Mouse (Mus musculus): ENCODE measurements around the gene Plpp3.

Plpp3 gene

DNA sequence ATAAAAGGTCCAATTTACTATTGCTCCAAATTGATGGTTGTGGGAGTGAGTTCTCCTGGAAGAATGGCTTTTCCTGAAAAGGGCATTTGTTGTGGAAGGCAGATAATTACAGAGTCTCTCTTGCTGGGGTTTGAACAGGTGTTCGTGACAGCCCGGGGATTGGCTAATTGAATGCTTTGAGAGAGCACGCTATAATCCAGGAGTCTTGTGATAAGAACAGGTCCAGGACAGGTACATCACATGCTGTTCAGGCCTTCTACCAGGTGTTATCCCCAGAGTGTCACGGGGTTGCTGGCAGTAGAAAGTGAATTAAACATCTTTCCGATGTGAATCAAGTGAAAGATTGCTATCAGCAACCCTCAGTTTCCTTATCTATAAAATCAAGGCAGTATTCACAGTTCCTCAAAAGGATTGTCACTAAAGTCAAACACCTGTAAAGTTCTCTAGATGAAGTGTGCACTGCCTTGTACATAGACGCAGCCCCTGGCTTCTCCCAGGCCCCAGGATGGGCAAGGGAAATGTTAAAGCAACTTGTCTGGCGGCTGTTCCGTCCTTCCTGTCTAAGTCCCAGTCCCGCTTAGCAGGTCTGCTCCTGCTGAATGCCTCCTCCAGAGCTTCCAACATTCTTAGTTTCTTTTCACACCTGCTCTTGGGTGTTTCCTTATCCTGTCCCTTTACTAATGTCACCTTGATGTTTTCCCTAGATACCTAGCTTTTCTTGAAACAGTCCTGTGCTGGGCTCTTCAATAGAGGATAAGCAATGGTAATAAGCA is 40.0 kb downstream of the Plpp3 start:
- ChIA-PET CTCF (no interaction called here), POLR2A (interaction anchor here in 3 of 4 experiments (0.9 to 15.5 kb wide), 43 partner anchors 8 to 110 kb away, joined by 3 to 295 read pairs (median 15); partner anchors contain the start of gene Plpp3 (in 3 of the 3))

DNA sequence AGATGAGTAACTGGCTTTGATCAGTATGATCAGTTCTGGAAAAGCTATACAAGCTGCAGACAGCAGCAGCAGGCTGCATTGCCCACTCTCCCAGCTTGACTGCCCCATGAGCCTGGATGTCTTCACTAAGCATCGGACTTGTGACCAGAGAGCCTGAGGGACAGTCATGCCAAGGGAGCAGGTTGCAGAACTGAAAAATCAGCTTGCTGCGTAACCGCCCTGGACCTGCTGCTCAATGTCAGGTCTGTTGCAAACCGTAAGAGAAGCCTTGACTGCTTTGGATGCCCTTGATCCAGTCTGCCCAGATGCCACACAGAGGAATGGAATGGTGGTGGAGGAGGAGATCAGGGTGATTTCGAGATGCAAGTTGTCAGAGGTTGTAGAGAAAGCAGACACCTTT is 41.5 kb downstream of the Plpp3 start:
- CTCF ChIA-PET = no interaction called here
- POLR2A ChIA-PET = interaction anchor here in 3 of 4 experiments (0.9 to 15.5 kb wide), 23 partner anchors 10 to 84 kb away, joined by 3 to 295 read pairs (median 20); partner anchors contain the start of gene Plpp3 (in 2 of the 3)

DNA sequence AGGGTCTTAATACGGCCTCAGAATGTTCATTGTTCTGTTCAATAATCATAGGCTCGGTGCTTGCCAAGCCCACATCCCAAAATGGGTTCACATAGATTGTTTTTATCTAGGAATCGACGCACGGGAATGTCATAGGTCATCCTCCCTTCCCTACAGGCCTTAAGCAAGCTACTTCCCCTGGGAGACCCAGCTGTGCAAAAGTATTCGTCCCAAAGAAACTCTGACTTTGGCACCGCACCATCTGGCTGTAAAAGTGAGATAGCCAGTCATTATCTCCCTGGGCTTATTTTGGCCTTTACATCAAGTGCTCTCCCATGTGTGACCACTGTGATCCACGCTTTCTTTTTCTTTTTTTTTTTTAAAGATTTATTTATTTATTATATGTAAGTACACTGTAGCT is 42.2 kb downstream of the Plpp3 start:
- CTCF ChIA-PET = interaction anchor here in 2 of 4 experiments (0.5 to 1.6 kb wide), 4 partner anchors 16 to 88 kb away, joined by 3 to 5 read pairs (median 4); partner anchors contain the start of gene Plpp3 (in 1 of the 2)
- POLR2A ChIA-PET = interaction anchor here in 3 of 4 experiments (0.6 to 15.5 kb wide), 21 partner anchors 10 to 90 kb away, joined by 3 to 295 read pairs (median 11); partner anchors contain the start of gene Plpp3 (in 2 of the 3)

DNA sequence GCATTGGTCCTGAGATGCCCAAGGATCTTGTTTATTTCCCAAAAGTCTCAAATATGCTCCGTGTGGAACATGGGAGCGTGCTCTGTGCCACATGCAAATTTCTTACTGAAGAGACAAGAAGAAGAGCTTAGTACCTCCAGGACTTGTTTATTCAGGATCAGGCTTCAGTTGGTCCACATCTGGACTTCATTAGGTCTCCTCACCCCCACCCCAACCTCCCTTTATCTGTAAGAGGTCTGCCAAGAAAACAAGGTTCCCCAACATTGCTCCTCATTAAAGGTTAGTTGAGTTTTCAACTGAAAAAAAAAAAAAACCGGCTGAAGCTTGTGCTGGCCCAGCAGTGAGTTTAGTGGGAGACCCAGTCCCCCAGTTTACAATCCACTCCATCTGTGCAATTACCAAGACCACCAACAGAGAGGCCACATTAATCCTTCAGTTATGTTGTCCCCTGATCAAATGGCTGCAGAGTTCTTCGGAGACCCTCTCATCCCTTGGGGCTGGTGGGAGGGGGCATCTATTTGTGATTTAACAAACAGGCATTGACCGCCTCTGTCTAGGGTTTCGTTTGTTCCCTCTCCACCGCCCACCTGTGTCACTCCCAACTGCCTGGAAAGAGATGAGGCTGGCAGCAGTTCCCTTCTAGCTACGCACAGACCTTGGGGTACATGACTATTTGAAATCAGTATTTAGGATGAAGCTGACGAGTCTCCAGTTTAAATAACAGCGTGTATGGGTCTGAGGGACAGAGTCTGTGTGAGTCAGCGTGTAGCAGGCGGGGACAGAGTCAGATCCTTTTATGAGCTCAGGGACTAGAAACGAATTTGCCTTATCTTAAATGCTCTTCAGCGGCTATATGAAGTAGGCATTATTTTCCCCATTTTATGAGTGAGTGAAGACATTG is 43.7 kb downstream of the Plpp3 start:
- POLR2A ChIA-PET = interaction anchor here in 3 of 4 experiments (0.6 to 15.5 kb wide), 27 partner anchors 8 to 1049 kb away, joined by 3 to 295 read pairs (median 6); partner anchors contain the start of gene Plpp3 (in 3 of the 3)
- CTCF ChIA-PET = interaction anchor here in 3 of 4 experiments (0.6 to 1.6 kb wide), 3 partner anchors 14 to 70 kb away, joined by 3 to 4 read pairs (median 3); partner anchors contain the start of gene Plpp3 (in 1 of the 3)

DNA sequence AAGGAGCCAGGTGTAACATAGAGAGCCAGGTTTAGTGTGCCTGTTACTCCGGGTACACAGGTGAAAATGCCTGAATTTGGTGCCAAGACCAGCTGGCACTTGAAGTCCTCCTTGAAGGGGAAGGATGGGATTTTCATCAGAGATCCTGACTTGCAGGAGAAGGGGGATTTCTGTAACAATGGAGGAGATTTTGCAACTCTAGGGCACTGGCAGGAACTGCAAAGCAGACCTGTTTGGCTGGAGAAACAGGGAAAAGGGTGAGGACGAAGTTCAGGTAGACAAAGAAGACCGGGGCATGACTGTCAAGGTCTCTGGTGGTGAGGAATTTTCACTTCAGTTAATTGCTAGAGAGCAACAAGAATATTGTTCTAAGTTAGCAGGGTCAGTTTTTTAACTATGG is 45.3 kb downstream of the Plpp3 start:
- ChIA-PET POLR2A (interaction anchor here in 3 of 4 experiments (1.9 to 15.5 kb wide), 13 partner anchors 8 to 88 kb away, joined by 6 to 295 read pairs (median 22); partner anchors contain the start of gene Plpp3 (in 1 of the 3)), CTCF (no interaction called here)

DNA sequence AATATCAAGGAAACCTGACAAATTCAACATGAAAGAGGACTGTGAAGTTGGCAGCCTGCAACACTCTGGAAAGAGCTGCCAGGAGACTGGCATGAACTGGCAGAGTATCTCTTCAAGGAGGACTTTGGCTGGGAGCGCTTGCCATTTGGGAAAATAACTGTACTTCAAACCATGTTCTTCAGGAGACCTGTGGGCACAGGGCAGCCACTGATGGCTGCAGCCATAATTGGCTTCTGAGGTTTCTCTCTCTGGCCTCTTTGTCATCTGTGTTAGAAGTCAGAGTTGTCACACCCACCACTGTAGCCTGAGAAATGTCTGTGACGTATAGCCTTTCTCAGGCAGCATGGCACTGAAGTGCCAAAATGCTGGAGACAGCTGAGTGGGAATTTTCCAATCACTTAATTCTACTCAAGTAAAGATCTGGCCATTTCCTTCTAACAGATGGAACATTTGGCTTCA is 46.2 kb downstream of the Plpp3 start:
- POLR2A ChIA-PET = interaction anchor here (0.6 to 15.5 kb wide), 40 partner anchors 8 to 153 kb away, joined by 3 to 247 read pairs (median 6); partner anchors contain the start of gene Plpp3 (in 2 of the 4)
- CTCF ChIA-PET = interaction anchor here in 2 of 4 experiments (0.6 to 0.9 kb wide), 2 partner anchors 11 to 1505 kb away, joined by 3 read pairs; no protein-coding TSS in a partner anchor

DNA sequence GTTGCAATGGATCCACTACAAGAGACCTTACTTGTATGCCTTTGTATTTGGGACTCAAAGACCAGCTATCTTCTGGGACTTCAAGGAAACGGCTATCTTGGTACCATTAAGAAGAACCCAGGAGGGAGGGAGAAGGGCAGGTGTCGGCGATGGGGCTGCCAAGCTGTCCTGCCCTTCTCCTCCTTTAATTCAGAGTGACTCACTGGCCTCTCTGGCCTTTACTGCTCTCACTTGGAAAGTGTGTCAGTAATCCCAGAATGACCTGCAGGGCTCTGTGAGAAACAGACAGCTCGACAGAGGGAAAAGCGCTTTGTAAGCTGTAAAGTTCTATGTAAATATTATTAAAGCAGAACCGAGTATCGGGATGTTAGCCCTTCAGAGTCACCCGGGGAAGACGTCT is 46.9 kb downstream of the Plpp3 start:
- CTCF ChIA-PET = interaction anchor here in 2 of 4 experiments (0.9 to 1.8 kb wide), 2 partner anchors 10 to 22 kb away, joined by 3 to 6 read pairs; no protein-coding TSS in a partner anchor
- POLR2A ChIA-PET = interaction anchor here (0.6 to 15.5 kb wide), 47 partner anchors 8 to 152 kb away, joined by 3 to 247 read pairs (median 6); partner anchors contain the start of gene Plpp3 (in 2 of the 4)

DNA sequence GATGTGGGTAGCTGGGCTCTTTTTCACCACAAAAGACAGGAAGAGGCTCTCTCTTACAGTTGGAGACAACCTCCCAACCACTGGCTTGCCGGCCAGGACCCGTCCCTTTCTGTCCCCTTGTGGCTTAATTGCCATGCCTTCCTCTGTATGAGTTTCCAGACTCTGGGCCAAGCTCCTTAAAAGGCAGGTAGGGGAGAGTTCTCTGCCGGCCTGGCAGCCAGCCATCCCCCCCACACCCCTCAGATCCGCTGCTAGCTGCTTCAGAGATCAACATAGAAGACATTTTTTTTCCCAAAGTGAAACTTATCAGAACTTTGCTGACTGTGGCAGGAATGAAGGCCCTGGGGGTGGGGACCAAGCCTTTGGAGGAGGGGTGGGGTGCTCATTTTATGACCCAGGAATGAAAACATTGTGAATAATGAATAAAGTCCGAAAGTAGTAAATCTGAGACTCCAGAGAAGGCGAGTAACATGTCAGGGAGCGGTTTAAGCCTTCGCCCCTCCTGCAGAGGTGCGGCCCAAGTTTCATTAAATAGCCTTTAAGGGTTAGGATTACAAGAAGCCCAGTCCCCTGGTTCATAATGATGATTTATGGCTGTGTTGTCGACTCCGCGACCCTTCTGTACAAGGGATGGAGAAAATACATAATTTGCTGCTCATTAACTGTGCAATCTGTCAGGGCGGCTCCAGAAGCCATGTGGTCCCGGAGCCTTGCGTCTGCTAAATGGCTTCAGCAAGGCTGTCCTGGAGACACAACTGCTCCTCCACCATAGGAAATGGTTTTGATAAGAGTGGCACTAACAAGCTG is 48.1 kb downstream of the Plpp3 start:
- ChIA-PET CTCF (interaction anchor here in 1 of 4 experiments (1.8 kb wide), 1 partner anchor 20 kb away, joined by 6 read pairs; no protein-coding TSS in a partner anchor), POLR2A (interaction anchor here (0.5 to 15.5 kb wide), 34 partner anchors 8 to 85 kb away, joined by 3 to 247 read pairs (median 8); partner anchors contain the start of gene Plpp3 (in 1 of the 4))

DNA sequence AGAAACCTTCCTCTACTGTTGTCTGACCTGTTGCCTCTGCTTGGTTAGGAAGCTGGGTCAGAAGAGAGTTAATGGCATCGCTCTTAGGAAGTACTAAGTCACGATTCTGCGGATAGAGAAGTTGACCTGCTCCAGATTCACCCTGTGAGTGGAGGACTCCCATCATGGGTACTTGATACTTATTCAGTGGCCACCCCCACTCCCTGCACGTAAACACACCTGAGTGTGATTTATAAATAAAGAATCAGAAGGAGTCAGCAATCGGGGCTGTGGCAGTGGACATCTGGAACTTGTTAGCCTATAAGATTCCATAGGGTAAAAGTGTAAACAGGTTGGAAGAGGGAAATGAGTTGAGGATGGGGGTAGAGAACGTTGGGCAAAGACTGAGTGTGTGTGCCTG is 49.0 kb downstream of the Plpp3 start:
- POLR2A ChIA-PET = interaction anchor here in 3 of 4 experiments (1.0 to 15.5 kb wide), 20 partner anchors 8 to 75 kb away, joined by 3 to 247 read pairs (median 8); partner anchors contain the start of gene Plpp3 (in 1 of the 3)
- CTCF ChIA-PET = no interaction called here

DNA sequence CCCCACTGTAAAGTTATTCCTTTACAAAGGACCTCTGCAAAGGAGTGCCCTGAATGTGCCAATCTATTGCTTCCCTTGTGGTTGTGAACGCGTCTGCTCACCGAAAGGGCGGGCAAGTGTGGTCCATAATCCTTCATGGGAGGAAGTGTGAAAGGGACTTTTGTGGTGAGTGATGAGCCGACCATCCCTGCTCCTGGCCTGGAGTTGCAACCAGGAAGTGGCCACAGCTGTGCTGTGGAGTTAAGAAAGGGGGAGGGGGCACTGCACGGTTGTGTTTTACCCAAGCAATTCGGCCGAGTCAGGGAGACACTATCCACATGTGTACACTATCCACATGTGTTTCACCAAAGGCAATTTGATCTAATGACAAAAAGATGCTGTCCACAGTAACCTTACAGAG is 49.8 kb downstream of the Plpp3 start:
- POLR2A ChIA-PET = interaction anchor here in 3 of 4 experiments (0.8 to 15.5 kb wide), 18 partner anchors 9 to 74 kb away, joined by 3 to 247 read pairs (median 6); partner anchors contain the start of gene Plpp3 (in 1 of the 3)
- CTCF ChIA-PET = no interaction called here

DNA sequence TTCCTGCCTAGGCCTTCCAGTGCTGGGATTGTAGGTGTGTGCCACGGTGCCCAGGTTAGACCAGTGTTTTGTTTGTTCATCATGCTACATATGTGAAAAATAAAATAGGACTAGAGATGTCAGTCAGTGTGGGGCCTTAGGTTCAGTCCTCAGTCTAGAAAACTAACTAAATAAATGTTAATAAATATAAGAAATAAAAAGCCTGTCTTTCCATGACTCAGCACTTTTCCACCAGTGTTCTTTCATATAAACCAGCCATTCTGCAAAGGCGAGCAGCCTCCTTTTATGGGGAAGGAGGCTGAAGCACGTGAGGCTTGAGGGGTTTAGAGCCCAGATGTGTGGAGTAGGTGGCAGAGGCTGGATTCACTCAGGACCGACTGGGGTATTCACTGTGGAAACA is 50.5 kb downstream of the Plpp3 start:
- CTCF ChIA-PET = no interaction called here
- POLR2A ChIA-PET = interaction anchor here in 3 of 4 experiments (1.0 to 15.5 kb wide), 15 partner anchors 11 to 74 kb away, joined by 3 to 247 read pairs (median 11); partner anchors contain the start of gene Plpp3 (in 1 of the 3)

DNA sequence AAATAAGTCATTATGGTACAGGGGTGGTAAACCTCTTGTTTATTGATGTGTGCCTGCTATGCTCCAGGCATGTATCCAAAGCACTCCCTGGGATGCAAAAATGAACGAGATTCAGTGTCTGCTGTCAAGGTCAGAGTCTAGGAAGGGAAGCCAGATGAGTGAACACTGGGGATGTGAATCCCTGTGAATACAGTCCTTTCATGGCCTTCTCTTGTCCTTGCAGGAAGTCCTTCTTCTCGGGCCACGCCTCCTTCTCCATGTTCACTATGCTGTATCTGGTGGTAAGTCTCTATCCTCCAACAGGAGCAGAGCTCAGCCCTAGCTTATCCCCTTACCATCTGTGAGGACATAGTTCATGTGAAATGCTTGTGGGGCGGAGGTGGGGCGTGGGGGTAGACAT is 51.8 kb downstream of the Plpp3 start:
- ChIA-PET POLR2A (interaction anchor here in 3 of 4 experiments (0.8 to 7.3 kb wide), 14 partner anchors 8 to 92 kb away, joined by 3 to 66 read pairs (median 5); no protein-coding TSS in a partner anchor), CTCF (no interaction called here)

DNA sequence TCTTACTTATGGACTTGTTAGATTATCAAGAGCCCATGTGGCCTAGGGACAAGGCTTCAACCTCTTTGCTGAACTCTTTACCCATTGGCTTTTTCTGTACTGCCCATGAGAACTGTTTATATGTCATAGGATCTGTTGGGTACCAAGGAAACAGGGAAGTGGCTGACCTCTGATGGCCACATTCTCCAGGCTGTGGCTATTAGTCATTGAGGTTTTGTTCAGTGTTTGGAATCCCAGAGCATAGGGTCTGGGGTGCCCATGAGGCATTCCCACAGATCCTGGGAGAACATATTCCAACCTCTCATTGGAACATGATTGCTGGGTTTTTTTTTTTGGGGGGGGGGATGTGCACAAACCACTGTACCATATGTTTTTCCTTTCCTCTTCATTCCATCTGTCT is 56.2 kb downstream of the Plpp3 start:
- POLR2A ChIA-PET = interaction anchor here in 3 of 4 experiments (0.9 to 21.4 kb wide), 11 partner anchors 9 to 71 kb away, joined by 3 to 295 read pairs (median 8); no protein-coding TSS in a partner anchor
- CTCF ChIA-PET = no interaction called here

DNA sequence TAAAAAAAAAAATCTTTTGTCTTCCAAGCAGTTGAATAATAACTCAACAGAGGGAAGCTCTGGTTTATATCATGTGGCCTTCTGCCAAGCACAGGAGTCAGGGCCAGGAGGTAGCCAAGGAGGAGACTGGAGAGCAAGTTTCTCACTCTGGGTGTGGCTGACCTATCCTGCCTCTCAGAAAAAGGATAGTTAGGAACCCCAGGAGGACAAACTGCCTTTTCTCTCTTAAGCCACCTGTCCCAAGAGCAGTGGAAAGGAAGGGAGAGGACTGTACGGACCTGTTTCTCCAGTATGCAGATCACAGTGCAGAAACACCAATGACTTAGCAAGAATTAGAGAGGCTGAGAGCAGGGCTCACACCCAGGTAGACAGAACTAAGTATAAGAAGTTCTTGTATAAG is 57.3 kb downstream of the Plpp3 start:
- POLR2A ChIA-PET = interaction anchor here (0.6 to 21.4 kb wide), 24 partner anchors 8 to 85 kb away, joined by 3 to 295 read pairs (median 4); partner anchors contain the start of gene Plpp3 (in 1 of the 4)
- CTCF ChIA-PET = interaction anchor here in 3 of 4 experiments (0.6 to 1.4 kb wide), 3 partner anchors 11 to 700 kb away, joined by 3 to 4 read pairs (median 3); no protein-coding TSS in a partner anchor

DNA sequence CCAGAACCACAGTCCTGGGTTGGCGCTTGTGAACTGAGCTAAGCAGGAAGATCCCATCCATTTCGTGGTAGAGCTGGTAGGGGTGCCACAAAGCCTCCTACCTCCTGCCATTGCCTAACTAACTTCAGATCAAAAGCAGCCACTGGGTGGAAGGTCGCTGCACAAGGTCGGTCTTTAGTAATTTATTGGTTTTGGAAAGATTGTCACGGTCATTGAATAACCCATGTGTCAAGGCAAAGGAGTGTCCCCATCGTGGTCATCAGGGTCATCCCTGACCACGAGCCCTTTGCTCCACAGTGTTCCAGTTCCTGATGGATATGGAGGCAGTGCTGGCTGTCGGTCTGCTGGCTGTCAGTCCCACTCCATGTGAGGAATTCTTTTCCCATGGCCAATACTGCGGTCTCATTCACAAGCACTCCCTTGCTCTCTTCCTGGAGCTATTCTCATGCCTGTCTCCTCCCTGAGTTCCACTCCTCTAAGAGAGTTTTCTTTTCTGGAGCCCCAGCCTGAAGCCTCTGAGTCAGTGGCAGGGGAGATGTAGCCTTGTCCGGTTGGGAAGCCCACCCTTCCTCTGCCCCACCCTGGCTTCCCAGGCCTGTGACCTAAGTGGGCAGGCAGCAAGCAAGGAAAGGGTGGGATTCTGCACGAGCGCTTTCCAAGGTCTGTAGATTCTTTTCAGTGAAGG is 58.7 kb downstream of the Plpp3 start:
- POLR2A ChIA-PET = interaction anchor here in 3 of 4 experiments (0.6 to 21.4 kb wide), 24 partner anchors 7 to 315 kb away, joined by 3 to 295 read pairs (median 4); partner anchors contain the start of gene Plpp3 (in 1 of the 3)

DNA sequence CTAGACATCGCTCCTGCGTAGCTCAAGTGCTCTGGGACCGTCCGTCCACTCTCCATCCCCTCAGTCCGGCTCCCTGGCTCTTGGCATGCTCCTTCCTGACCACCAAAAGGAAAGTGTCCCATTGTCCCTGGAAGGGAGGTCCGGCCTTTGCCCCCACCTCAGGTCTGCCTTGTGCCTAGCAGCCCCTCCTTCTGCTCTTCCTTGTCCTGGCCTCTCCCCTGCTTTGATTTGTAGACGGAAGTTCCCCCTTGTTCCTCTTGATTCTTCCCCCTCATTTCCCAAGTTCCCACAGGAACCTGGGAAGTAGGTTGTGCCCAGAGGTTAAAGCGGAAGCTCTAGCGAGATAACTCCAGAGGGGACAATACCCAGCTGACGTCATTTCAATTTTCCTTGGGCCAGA is 61.1 kb downstream of the Plpp3 start:
- POLR2A ChIA-PET = interaction anchor here in 3 of 4 experiments (0.9 to 21.4 kb wide), 10 partner anchors 14 to 63 kb away, joined by 3 to 295 read pairs (median 5); no protein-coding TSS in a partner anchor
- CTCF ChIA-PET = no interaction called here

More for the DNA sequence above, 58.7 kb downstream of the Plpp3 start:
- CTCF ChIA-PET = interaction anchor here in 1 of 4 experiments (1.4 kb wide), 1 partner anchor 16 kb away, joined by 3 read pairs; no protein-coding TSS in a partner anchor
